Mouse (Mus musculus): ENCODE data around the gene Pnn.

GRCm38 (mm10) chr12:59066448-59067077 is at the start of gene Pnn:
- TF ChIP-seq POLR2A (IDR thresholded peaks at IDR 0.05; ENCODE audit: insufficient read length, low read depth), result peak; percentile 79
- TF ChIP-seq MAX (IDR thresholded peaks at IDR 0.05; ENCODE audit: low read depth), result peak; percentile 21
- TF ChIP-seq CEBPB (IDR thresholded peaks at IDR 0.05; ENCODE audit: insufficient read depth, poor library complexity, severe bottlenecking), result no peak
- no peak for TF ChIP-seq TCF12 (IDR thresholded peaks at IDR 0.05; ENCODE audit: insufficient read depth, poor library complexity, severe bottlenecking)
- TF ChIP-seq REST (IDR thresholded peaks at IDR 0.05; ENCODE audit: insufficient read depth, insufficient read length), result no peak
- no peak for TF ChIP-seq USF1 (IDR thresholded peaks at IDR 0.05; ENCODE audit: low read depth)
- TF ChIP-seq SRF (IDR thresholded peaks at IDR 0.05; ENCODE audit: control insufficient read depth, insufficient read length, low read depth), result no peak
- TF ChIP-seq E2F4 (IDR thresholded peaks at IDR 0.05; ENCODE audit: insufficient read depth), result no peak
- peak; percentile 76 for TF ChIP-seq POLR2AphosphoS2 (IDR thresholded peaks at IDR 0.05; ENCODE audit: insufficient read length, low read depth)
- TF ChIP-seq MYOD1 (IDR thresholded peaks at IDR 0.05; ENCODE audit: control insufficient read depth in 1 of 3, insufficient read length in 2 of 3, low read depth in 2 of 3), result no peak

Measured in myocyte (in vitro differentiated cells).